In the genomic region with DNA sequence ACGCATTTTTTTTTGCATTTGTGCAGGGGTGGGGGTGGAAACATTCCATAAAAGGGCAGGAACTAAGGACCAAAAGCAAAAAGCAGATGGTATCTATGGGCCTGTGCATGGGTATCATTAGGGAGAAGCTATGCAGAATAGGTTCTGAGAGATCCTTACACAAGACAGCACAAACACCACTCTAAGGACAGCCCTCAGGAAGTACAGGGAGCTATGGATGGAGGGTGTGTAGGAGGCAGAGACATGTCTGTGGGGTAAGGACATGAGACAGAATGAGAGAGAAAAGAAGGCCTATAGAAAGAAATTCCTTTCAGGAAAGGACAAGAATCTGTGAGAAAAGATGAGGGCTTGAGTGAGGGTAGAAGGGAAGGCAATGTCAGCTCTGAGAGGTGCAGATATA, we compare ENCODE assay signal across 21 mouse cellular contexts. TPM values are rescaled to one million over a fixed set of nuclear protein-coding genes. Genes with fewer than 3 reads are reported as not detected.
DNase-seq lines count a peak whose midpoint lies in the region; ATAC-seq lines count a peak whose summit lies in the region.
"Had no signal": no experiment of that assay in that cellular context is flagged by ENCODE, and none has a peak within 500 bp of the region (broad histone marks: within the 10 kb centered on the region; RNA-seq: fewer than 3 reads in every experiment).

No protein-coding gene starts in this region.

- no peak overlapping the region for H3K9ac ChIP-seq in kidney, embryonic 16.5 days (replicated peaks; ENCODE audit: low read length)

- H3K9me3 ChIP-seq in kidney, embryonic 16.5 days (ENCODE audit: low read length) = no peaks in the 10 kb centered on the region

- ATAC-seq in frontal cortex, adult (ENCODE audit: low TSS enrichment) = peak; percentile 94
- no peak for ATAC-seq in kidney, embryonic 16.5 days (ENCODE audit: low FRiP score, low TSS enrichment)
- ATAC-seq: activated CD4-positive, CD25-positive, alpha-beta regulatory T cell, adult 4 months; CD4-positive, CD25-positive, alpha-beta regulatory T cell, adult 4 months; Patski had no signal

- no peak overlapping the region for H3K4me3 ChIP-seq in kidney, embryonic 16.5 days (ENCODE audit: low read length)

- H3K4me2 ChIP-seq in kidney, embryonic 16.5 days (replicated peaks; ENCODE audit: low read depth, low read length) = no peak overlapping the region

- H3K27ac ChIP-seq in kidney, embryonic 16.5 days (ENCODE audit: low read length) = no peak overlapping the region

- no peak for DNase-seq in frontal cortex, adult 2 months (ENCODE audit: extremely low spot score in 1 of 2, low spot score in 1 of 2)
- peak; percentile 28 for DNase-seq in brain, adult 2 months (ENCODE audit: low read depth, low spot score)
- DNase-seq: adrenal gland, adult 2 months; adrenal gland, adult 8-10 months; adrenal gland, postnatal 10 days; adrenal gland, postnatal 14 days; adrenal gland, postnatal 25 days; adrenal gland, postnatal 36 days; B cell, adult 2 months; cerebellum, adult 11 months; cerebellum, adult 11-12 months; cerebellum, adult 18-20 months; cerebellum, adult 2 months had no signal

- no peaks in the 10 kb centered on the region for H3K4me1 ChIP-seq in kidney, embryonic 16.5 days (ENCODE audit: insufficient read depth, low read length)

- H3K27me3 ChIP-seq in kidney, embryonic 16.5 days (ENCODE audit: insufficient read depth, low read length) = no peaks in the 10 kb centered on the region
- H3K27me3 ChIP-seq: CH12.LX had no signal

- 90% methylated on average over 1 of the region's 1 CpGs for WGBS in kidney, embryonic 16.5 days

- no peaks in the 10 kb centered on the region for H3K36me3 ChIP-seq in kidney, embryonic 16.5 days (ENCODE audit: insufficient read depth, low read length)
- H3K36me3 ChIP-seq: G1E had no signal

RNA-seq across cellular contexts. Expression of a gene that starts 47.2 kb away (rescaled TPM):
- 1.3 and 1.8 TPM in 2 replicates for polyA plus RNA-seq in frontal cortex, adult 2 months (2012; rRNA removed)
- polyA plus RNA-seq in kidney, embryonic 16.5 days (2015; fragmentation: Nextera tagmentation; extraction: Ambion mirVana) = not detected in 2 replicates
- polyA plus RNA-seq: activated CD4-positive, CD25-positive, alpha-beta regulatory T cell, adult 4 months; C2C12; CD4-positive, CD25-positive, alpha-beta regulatory T cell, adult 4 months; G1E; Patski had no signal
